Mouse (Mus musculus): ENCODE measurements at regions not wholly inside any gene's neighbourhood (a gene's known extent, or its start where the extent isn't known, plus 50 kb on each side); places are given as distances from the start of the nearest gene placed in this dataset.

GRCm38 (mm10) chr9:83725545-83725944, 80.5 kb downstream of the Elovl4 start:
- TF ChIP-seq CTCF (IDR thresholded peaks at IDR 0.05; ENCODE audit: extremely low read depth, insufficient read depth, insufficient read length, insufficient replicate concordance) (no peak), POLR2A (IDR thresholded peaks at IDR 0.05; ENCODE audit: low read depth, low read length) (no peak)

Data from spleen, adult 2 months (tissue).